Mouse (Mus musculus) CH12.LX (cell line): ENCODE measurements around the gene Prkg1. TPM values are rescaled to one million over a fixed set of nuclear protein-coding genes. Genes with fewer than 3 reads are reported as not detected.

Experiments
- DNase-seq: peaks from one replicate; pipeline ENCODE4 v3.0.0-alpha.2; 2013; ENCODE audit errors: extremely low read depth
- H3K27ac ChIP-seq: 2 replicates; pipeline ENCODE4 v1.5.1; 2012; ENCODE audit warnings: low read depth, mild to moderate bottlenecking, control low read depth, moderate library complexity; ENCODE audit not compliant: insufficient read depth
- H3K27me3 ChIP-seq: replicated peaks from 2 replicates; pipeline ENCODE3; 2012; ENCODE audit warnings: inconsistent platforms
- H3K36me3 ChIP-seq, 2 experiments: replicated peaks in 1 of 2; 2 replicates each; pipeline versions ENCODE3 to v1.6.1; 2012; ENCODE audit warnings: inconsistent platforms in 1 of 2, low read length in 1 of 2, mild to moderate bottlenecking in 1 of 2, mixed read lengths in 1 of 2, moderate library complexity in 1 of 2; ENCODE audit not compliant: control insufficient read depth in 1 of 2, insufficient read depth in 1 of 2
- H3K4me1 ChIP-seq, 2 experiments: 2 replicates each; pipeline ENCODE4 v1.6.1; 2012; ENCODE audit warnings: inconsistent platforms in 1 of 2, moderate library complexity in 1 of 2; ENCODE audit not compliant: insufficient read depth in 2 of 2, control insufficient read depth in 1 of 2
- H3K4me2 ChIP-seq: 2 replicates; pipeline ENCODE4 v1.6.1; 2012; ENCODE audit warnings: low read depth, mild to moderate bottlenecking, control low read depth; ENCODE audit not compliant: poor library complexity, insufficient read depth, severe bottlenecking
- H3K4me3 ChIP-seq, 3 experiments: fragments of 150-350 bp in 1 of 3; sonication (generic) in 1 of 3; replicated peaks in 1 of 3; 2 replicates each; pipeline versions ENCODE3 to v1.5.1; 2011 to 2012; ENCODE audit warnings: low read depth in 2 of 3, low read length in 2 of 3, mild to moderate bottlenecking in 2 of 3, moderate library complexity in 2 of 3, control low read depth in 1 of 3, improper control_type of control experiment in 1 of 3, inconsistent platforms in 1 of 3, mixed read lengths in 1 of 3; ENCODE audit not compliant: poor library complexity in 1 of 3
- H3K79me2 ChIP-seq: replicated peaks from 2 replicates; pipeline ENCODE4 v1.6.1; 2012; ENCODE audit warnings: mild to moderate bottlenecking, moderate library complexity; ENCODE audit not compliant: control insufficient read depth, poor library complexity, insufficient read depth, severe bottlenecking; ENCODE audit errors: extremely low read depth
- H3K9ac ChIP-seq: 2 replicates; pipeline ENCODE4 v1.6.1; 2012; ENCODE audit warnings: low read depth, mild to moderate bottlenecking, control low read depth, moderate library complexity; ENCODE audit not compliant: insufficient read depth
- H3K9me3 ChIP-seq: replicated peaks from 2 replicates; pipeline ENCODE3; 2012; ENCODE audit warnings: low read length, inconsistent platforms, mixed read lengths
- CHD2 ChIP-seq: IDR thresholded peaks from 2 replicates; pipeline ENCODE4 v1.6.1; 2011; ENCODE audit warnings: low read length, improper control_type of control experiment
- JUND ChIP-seq: conservative IDR thresholded peaks from 2 replicates; pipeline ENCODE4 v1.6.1; 2011; ENCODE audit warnings: low read depth, low read length, improper control_type of control experiment
- KAT2A ChIP-seq: IDR thresholded peaks from 2 replicates; pipeline ENCODE4 v1.6.1; 2012; ENCODE audit warnings: low read length, improper control_type of control experiment, inconsistent platforms; ENCODE audit not compliant: insufficient replicate concordance
- NRF1 ChIP-seq: IDR thresholded peaks from 2 replicates; pipeline ENCODE4 v1.6.1; 2014; ENCODE audit warnings: low read depth, mild to moderate bottlenecking, inconsistent platforms, low read length, improper control_type of control experiment, moderate library complexity
- SMC3 ChIP-seq: IDR thresholded peaks from 2 replicates; pipeline ENCODE4 v1.6.1; 2011; ENCODE audit warnings: low read depth, low read length, improper control_type of control experiment
- TBP ChIP-seq: conservative IDR thresholded peaks from 2 replicates; pipeline ENCODE4 v1.6.1; 2011; ENCODE audit warnings: low read depth, low read length, improper control_type of control experiment
- USF1 ChIP-seq: IDR thresholded peaks from 2 replicates; pipeline ENCODE4 v1.6.1; 2014; ENCODE audit warnings: low read depth, mild to moderate bottlenecking, inconsistent platforms, low read length, improper control_type of control experiment
- USF2 ChIP-seq: conservative IDR thresholded peaks from 2 replicates; pipeline ENCODE4 v1.6.1; 2011; ENCODE audit warnings: low read depth, low read length, improper control_type of control experiment
- dilution Hi-C: fragments of 300-500 bp; cut with MboI; formaldehyde crosslinking; loops from 2 replicates; pipeline ENCODE4 v1.14.3; 2020; ENCODE audit warnings: low sequenced_read_pairs; ENCODE audit not compliant: extremely low pct_unique_long_range_greater_than_20kb, extremely low pct_ligation_motif_present
- in situ Hi-C: fragments of 300-500 bp; cut with MboI; formaldehyde crosslinking; loops from 3 replicates; pipeline ENCODE4 v1.14.3; 2019; ENCODE audit warnings: low sequenced_read_pairs, low pct_ligation_motif_present, low pct_unique_long_range_greater_than_20kb, mixed read lengths
- polyA plus RNA-seq: library from polyadenylated mRNA; unstranded; fragments of >175 nt; gene quantifications from 2 replicates; pipeline ENCODE4 v1.2.1, GENCODE M21; 2012; ENCODE audit warnings: low read depth; ENCODE audit not compliant: insufficient read length
- total RNA-seq, 2 experiments: library from RNA; depleted of rRNA; stranded (reverse); fragments of 300-350 nt in 1 of 2; fragments of >200 nt in 1 of 2; gene quantifications; 2 replicates each; pipeline ENCODE4 v1.2.3; 2012 to 2014

Prkg1 gene
- total and polyA plus RNA-seq, 3 experiments, result not detected

- H3K9ac ChIP-seq, result no peak overlapping the region
- no peaks in the 10 kb centered on the region for H3K9me3 ChIP-seq
- H3K27me3 ChIP-seq, result no peaks in the 10 kb centered on the region
- in situ Hi-C loops, result no loop called here
- H3K36me3 ChIP-seq, result no peaks in the 10 kb centered on the region
- dilution Hi-C loops, result no loop called here
- H3K4me1 ChIP-seq, result no peaks in the 10 kb centered on the region
- TF ChIP-seq NRF1 (no peak), USF2 (no peak), SMC3 (no peak), KAT2A (no peak)
- DNase-seq, result no peak
- no peak overlapping the region for H3K4me2 ChIP-seq
- H3K79me2 ChIP-seq, result no peaks in the 10 kb centered on the region
- H3K27ac ChIP-seq, result no peak overlapping the region
- no peak overlapping the region for H3K4me3 ChIP-seq
These were observed 786.7 kb downstream of the Prkg1 start for GRCm38 (mm10) chr19:30978096-30978495.

GRCm38 (mm10) chr19:30950610-30951009 is 814.2 kb downstream of the Prkg1 start:
- in situ Hi-C loops, result no loop called here
- no peak overlapping the region for H3K9ac ChIP-seq
- H3K4me1 ChIP-seq, result no peaks in the 10 kb centered on the region
- TF ChIP-seq USF1, result no peak
- TF ChIP-seq, all 38 proteins: peak for 0
- Histone ChIP-seq H3K4me2 (no peak overlapping the region), H3K9me3 (no peaks in the 10 kb centered on the region), H3K27me3 (no peaks in the 10 kb centered on the region), H3K79me2 (no peaks in the 10 kb centered on the region), H3K27ac (no peak overlapping the region), H3K36me3 (no peaks in the 10 kb centered on the region), H3K4me3 (no peak overlapping the region)
- dilution Hi-C loops, result no loop called here
- DNase-seq, result no peak

- H3K9ac ChIP-seq, result no peak overlapping the region
- TF ChIP-seq CHD2 (no peak), JUND (no peak), TBP (no peak)
- H3K4me1 ChIP-seq, result no peaks in the 10 kb centered on the region
- DNase-seq, result no peak
- no peak overlapping the region for H3K4me2 ChIP-seq
- H3K27ac ChIP-seq, result no peak overlapping the region
- no peak overlapping the region for H3K4me3 ChIP-seq
- H3K79me2 ChIP-seq, result no peaks in the 10 kb centered on the region
- H3K9me3 ChIP-seq, result no peaks in the 10 kb centered on the region
- no peaks in the 10 kb centered on the region for H3K27me3 ChIP-seq
- H3K36me3 ChIP-seq, result no peaks in the 10 kb centered on the region
- dilution Hi-C loops (no loop called here), in situ Hi-C loops (no loop called here)
These were observed 816.6 kb downstream of the Prkg1 start for GRCm38 (mm10) chr19:30948202-30948601.
